Mouse (Mus musculus) small intestine, adult 2 months (tissue): ENCODE data around the gene Brsk1.

Source experiments
- CTCF ChIP-seq: fragments of 200-500 bp; IDR thresholded peaks from 2 replicates; pipeline ENCODE4 v1.5.1; 2012; ENCODE audit warnings: low read depth, mild to moderate bottlenecking, control low read depth, inconsistent platforms, low read length, moderate library complexity, mixed read lengths; ENCODE audit not compliant: insufficient replicate concordance, insufficient read length; ENCODE audit errors: extremely low read depth
- POLR2A ChIP-seq: fragments of 200-500 bp; IDR thresholded peaks from 2 replicates; pipeline ENCODE4 v1.6.1; 2012; ENCODE audit warnings: low read depth, mild to moderate bottlenecking, control low read depth, inconsistent platforms, low read length, moderate library complexity

DNA sequence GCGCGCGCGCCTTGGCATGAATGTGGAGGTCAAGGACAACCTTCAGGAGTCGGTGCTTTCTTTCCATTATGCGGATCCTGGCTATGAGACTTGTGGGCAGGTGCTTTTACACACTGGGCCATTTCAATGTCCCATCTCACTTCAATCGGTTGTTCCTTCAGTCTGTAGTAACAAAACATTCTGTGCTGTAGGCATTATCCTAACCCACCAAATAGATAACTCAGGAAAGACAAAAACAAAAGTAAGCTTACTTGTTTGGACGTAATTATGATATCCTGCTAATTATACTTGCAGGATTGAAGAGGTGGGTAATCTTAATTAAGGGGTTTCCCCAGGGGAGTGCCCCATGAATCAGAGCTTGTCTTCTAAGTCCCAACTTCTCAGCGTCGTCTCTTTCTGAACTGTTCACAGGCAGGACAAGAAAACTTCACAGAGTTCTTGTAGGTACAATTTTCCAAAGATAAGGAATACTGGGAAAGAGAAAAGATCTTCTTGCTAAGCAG, 48.7 kb downstream of the Brsk1 start:
- TF ChIP-seq POLR2A (no peak), CTCF (no peak)
